Mouse (Mus musculus) embryonic stem cell, embryonic (primary cell): Measurements from ENCODE around the gene Pgpep1.

Source experiments
- CTCF ChIA-PET, 4 experiments: fragments of 300-600 bp in 2 of 4; fragments of 350-600 bp in 2 of 4; sonication (Branson Sonifier 250); formaldehyde crosslinking; loops; one replicate each; lab custom pipeline; 2022; ENCODE audit warnings: inconsistent platforms in 2 of 4; lab: Charles Lee
- POLR2A ChIA-PET, 4 experiments: fragments of 300-600 bp in 2 of 4; fragments of 350-600 bp in 2 of 4; sonication (Branson Sonifier 250); formaldehyde crosslinking; loops; one replicate each; lab custom pipeline; 2022; ENCODE audit warnings: antibody characterized with exemption in 4 of 4, inconsistent platforms in 1 of 4; lab: Charles Lee

Gene Pgpep1

DNA sequence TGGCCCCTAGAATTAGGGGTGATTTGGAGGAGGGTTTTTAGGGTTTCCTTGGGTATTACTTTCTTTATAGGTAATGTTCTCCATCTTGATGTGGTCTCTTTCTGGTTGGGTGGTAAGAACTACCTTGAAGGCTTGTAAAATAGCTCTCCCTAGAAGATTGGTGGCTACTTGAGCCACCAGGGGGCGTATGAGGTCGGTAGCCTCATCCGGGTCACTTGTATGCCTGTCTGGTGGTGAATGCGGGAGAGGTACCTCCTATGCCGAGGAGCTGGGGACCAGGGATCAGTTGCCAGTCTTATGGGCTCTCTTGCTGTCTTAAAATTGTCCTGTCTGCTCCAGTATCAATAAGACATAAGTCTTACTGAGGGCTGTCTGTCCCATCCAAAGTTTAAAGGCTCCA lies 35.1 kb downstream of the Pgpep1 start:
- CTCF ChIA-PET, result interaction anchor here (0.6 to 8.6 kb wide), 32 partner anchors 8 to 607 kb away, joined by 3 to 206 read pairs (median 4); partner anchors contain the start of genes Lsm4 (in 2 of the 4), Ell (in 1 of the 4), Gm3336 (in 1 of the 4) and Klhl26 (in 1 of the 4)
- POLR2A ChIA-PET, result interaction anchor here in 2 of 4 experiments (0.6 to 32.6 kb wide), 14 partner anchors 8 to 73 kb away, joined by 3 to 1017 read pairs (median 6); partner anchors contain the start of genes Lsm4 (in 2 of the 2), Jund (in 1 of the 2), Pgpep1 (in 1 of the 2) and Ssbp4 (in 1 of the 2)

DNA sequence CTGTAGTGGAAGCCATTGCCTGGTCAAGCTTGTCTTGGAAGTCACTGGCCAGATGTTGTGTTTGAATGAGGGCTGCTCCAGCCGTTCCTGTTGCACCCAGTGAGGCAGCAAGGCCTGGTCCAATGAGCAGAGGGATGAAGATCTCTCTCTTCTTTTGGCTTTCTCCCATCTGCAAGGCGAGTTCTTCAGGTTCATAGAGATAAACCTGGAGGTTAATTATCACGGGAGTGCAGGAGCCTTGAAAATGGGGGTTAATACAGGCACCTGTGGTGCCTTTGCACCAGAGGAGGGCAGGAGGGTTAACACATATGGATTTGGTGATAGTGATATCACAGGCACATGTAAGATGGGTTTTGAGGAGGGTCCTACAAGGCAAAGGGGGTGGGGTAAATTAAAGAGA lies 38.0 kb downstream of the Pgpep1 start:
- POLR2A ChIA-PET, result interaction anchor here in 3 of 4 experiments (0.6 to 32.6 kb wide), 10 partner anchors 8 to 146 kb away, joined by 3 to 1017 read pairs (median 16); partner anchors contain the start of genes Jund (in 1 of the 3), Lsm4 (in 1 of the 3), Pgpep1 (in 1 of the 3) and Ssbp4 (in 1 of the 3)

DNA sequence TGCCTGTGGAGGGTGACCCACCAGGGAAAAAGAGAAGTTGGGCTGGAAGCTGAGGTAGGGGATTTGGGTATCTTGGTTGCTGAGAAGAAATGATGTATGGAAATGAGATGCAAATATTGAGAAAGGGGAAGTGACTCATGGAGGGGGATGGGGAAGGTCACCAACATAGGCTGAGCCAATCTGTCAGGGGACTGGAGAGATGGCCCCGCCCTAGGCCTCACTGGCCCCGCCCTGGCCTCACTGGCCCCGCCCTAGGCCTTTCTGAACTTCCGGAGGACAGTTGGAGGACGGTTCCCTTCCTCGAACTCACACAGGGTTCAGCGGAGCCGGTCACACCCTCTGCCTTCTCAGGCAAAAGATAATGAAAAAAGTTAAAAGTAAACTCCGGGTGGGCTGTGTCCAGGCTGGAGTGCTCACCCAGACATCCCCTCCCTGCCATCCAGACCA lies 41.3 kb downstream of the Pgpep1 start:
- ChIA-PET POLR2A (interaction anchor here (0.6 to 7.4 kb wide), 26 partner anchors 9 to 278 kb away, joined by 3 to 65 read pairs (median 5); partner anchors contain the start of genes Rpl18a (in 2 of the 4), Ssbp4 (in 2 of the 4), Arrdc2 (in 1 of the 4) and Gdf15 (in 1 of the 4)), CTCF (interaction anchor here in 3 of 4 experiments (0.5 to 5.7 kb wide), 11 partner anchors 9 to 288 kb away, joined by 3 to 26 read pairs (median 5); no protein-coding TSS in a partner anchor)

More for the DNA sequence above, 38.0 kb downstream of the Pgpep1 start:
- CTCF ChIA-PET, result interaction anchor here in 2 of 4 experiments (1.6 to 2.0 kb wide), 2 partner anchors 7 to 12 kb away, joined by 4 to 6 read pairs; no protein-coding TSS in a partner anchor

DNA sequence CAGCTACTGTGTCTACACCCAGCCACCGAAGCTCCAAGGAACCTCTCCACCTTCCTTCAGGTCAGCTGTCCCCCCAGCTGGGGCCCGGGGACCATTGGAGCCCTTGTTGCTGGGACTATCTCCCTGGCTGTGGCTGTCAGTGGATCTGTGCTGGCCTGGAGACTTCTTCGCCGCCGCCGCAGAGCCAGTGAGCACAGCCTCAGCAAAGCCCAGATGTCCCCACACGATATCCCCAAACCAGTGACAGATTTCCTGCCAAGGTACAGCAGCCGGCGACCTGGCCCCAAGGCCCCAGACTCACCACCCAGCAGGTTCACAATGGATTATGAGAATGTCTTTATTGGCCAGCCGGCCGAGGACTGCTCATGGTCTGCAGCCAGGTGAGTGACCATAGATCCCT lies 42.2 kb downstream of the Pgpep1 start:
- POLR2A ChIA-PET, result interaction anchor here (0.6 to 7.4 kb wide), 31 partner anchors 8 to 480 kb away, joined by 3 to 65 read pairs (median 5); partner anchors contain the start of genes Lsm4 (in 2 of the 4), Pgpep1 (in 2 of the 4), Rpl18a (in 2 of the 4) and Ssbp4 (in 2 of the 4)
- CTCF ChIA-PET, result interaction anchor here in 3 of 4 experiments (0.7 to 5.7 kb wide), 6 partner anchors 8 to 227 kb away, joined by 3 to 26 read pairs (median 6); no protein-coding TSS in a partner anchor

DNA sequence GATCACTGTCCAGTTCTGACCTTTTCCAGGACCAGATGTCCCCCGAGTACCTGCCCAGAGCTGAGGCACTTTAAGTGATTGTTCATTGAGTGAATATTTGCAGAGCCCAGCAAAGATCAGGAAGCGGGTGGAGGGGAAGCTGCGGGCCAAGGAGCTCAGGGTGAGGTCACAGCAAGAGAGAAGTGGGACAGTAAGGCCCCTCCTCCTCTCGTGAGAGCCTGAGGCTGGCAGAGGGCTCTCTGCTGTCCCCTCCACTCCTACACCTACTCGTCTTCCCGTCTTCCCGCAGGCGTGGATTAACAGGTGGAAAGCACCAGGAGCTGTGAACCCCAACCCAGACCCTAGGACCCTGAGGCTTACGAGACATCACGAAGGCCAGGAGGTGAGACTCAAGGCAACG lies 43.5 kb downstream of the Pgpep1 start:
- ChIA-PET POLR2A (interaction anchor here in 3 of 4 experiments (0.5 to 7.4 kb wide), 36 partner anchors 8 to 281 kb away, joined by 3 to 65 read pairs (median 4); partner anchors contain the start of genes Arrdc2 (in 2 of the 3), Jund (in 2 of the 3), Lsm4 (in 2 of the 3) and Pgpep1 (in 2 of the 3)), CTCF (interaction anchor here in 3 of 4 experiments (0.6 to 5.7 kb wide), 11 partner anchors 8 to 771 kb away, joined by 3 to 26 read pairs (median 3); no protein-coding TSS in a partner anchor)

DNA sequence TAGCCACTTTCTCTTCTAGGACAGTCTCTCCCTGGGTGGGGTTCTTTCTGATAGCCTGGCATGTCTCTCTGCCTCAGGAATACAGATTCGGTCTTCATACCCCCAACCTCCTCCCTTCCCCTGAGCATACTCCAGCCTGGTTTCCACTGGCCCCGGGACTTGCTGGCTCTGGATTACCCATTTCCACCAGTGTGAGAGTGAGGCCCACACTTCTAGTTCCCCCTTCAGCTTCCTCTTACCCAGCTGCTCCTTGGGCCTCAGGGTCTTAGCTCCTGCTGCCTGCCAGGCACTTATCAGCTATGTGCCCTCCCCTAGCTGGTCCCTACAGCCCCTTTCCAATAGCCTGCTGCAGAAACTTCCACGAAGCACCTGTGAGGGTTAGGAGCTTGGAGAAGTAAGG lies 44.3 kb downstream of the Pgpep1 start, which contains the start of gene Lrrc25:
Gene Lrrc25, plus strand, starts transcription at position 262 of the 400 bp plus-strand sequence.
- POLR2A ChIA-PET, result interaction anchor here in 3 of 4 experiments (0.6 to 7.4 kb wide), 26 partner anchors 7 to 224 kb away, joined by 3 to 65 read pairs (median 5); partner anchors contain the start of genes Arrdc2 (in 2 of the 3), Lsm4 (in 2 of the 3), Pgpep1 (in 2 of the 3) and Ssbp4 (in 2 of the 3)
- CTCF ChIA-PET, result interaction anchor here in 3 of 4 experiments (0.6 to 5.7 kb wide), 11 partner anchors 9 to 771 kb away, joined by 3 to 26 read pairs (median 3); no protein-coding TSS in a partner anchor

DNA sequence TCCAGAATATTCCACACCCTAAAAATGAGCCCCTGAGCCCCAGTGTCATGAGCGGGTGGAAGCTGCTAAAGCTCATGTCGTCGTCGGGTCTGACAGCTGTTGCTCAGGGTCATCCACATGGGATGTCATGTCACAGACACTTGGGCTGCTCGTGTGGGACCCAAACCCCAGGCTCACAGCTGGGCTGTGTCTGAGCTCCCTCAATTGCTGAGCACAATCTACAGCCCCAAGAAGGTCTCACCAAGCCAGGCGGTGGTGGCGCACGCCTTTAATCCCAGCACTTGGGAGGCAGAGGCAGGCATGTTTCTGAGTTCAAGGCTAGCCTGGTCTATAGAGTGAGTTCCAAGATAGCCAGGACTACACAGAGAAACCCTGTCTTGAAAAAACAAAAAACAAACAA lies 44.9 kb downstream of the Pgpep1 start:
- POLR2A ChIA-PET, result interaction anchor here in 3 of 4 experiments (0.6 to 7.4 kb wide), 15 partner anchors 9 to 84 kb away, joined by 3 to 65 read pairs (median 6); partner anchors contain the start of genes Lsm4 (in 2 of the 3), Gdf15 (in 1 of the 3), Jund (in 1 of the 3) and Pgpep1 (in 1 of the 3)
- CTCF ChIA-PET, result interaction anchor here in 2 of 4 experiments (1.2 to 5.7 kb wide), 4 partner anchors 10 to 138 kb away, joined by 3 to 26 read pairs (median 9); no protein-coding TSS in a partner anchor

DNA sequence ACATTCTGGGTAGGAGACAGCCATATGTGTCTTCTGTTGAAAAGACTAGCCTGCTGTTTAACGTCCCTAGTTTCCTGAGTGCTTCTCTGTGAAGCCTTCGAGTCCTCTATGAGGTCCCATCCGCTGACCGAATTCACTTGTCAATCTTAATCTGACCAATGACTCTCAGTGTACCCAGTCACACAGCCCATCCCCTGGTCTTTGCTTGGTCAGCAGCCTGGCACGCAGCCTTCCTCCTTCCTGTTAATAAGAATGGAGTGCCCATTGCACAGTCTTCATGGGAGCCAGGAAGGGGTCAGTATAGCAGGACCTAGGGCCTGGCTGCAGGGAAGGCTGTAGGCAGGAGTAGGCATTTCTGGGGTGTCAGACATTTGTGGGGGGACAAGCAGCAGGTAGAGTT lies 45.7 kb downstream of the Pgpep1 start:
- ChIA-PET POLR2A (interaction anchor here in 2 of 4 experiments (0.7 to 5.6 kb wide), 13 partner anchors 8 to 84 kb away, joined by 3 to 46 read pairs (median 5); partner anchors contain the start of genes Lsm4 (in 2 of the 2), Gdf15 (in 1 of the 2) and Jund (in 1 of the 2)), CTCF (interaction anchor here in 1 of 4 experiments (3.4 to 5.7 kb wide), 2 partner anchors 11 to 15 kb away, joined by 15 to 26 read pairs; no protein-coding TSS in a partner anchor)

DNA sequence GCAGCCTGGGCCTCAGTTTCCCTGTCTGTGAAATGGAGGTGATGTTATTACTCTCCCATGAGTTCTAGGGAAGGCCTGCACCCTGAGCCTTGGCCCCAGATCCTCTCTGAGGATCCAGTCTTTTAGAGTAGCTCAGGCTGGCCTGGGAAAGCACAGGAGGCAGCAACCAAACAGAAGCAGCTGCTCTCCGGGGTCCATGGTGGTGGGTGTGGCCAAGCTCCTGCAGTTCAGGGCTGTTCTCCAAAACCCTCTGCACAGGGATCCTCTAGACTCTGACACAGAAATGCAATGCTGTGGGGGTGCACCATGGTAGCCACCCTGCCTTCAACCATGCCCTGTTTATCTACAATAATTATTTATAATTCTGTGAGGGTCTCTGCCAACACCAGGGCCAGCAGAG lies 46.4 kb downstream of the Pgpep1 start:
- POLR2A ChIA-PET, result interaction anchor here in 2 of 4 experiments (1.0 to 5.6 kb wide), 11 partner anchors 15 to 85 kb away, joined by 3 to 46 read pairs (median 4); partner anchors contain the start of genes Jund (in 2 of the 2) and Gdf15 (in 1 of the 2)
- CTCF ChIA-PET, result interaction anchor here in 3 of 4 experiments (0.6 to 3.4 kb wide), 4 partner anchors 11 to 149 kb away, joined by 3 to 15 read pairs (median 4); no protein-coding TSS in a partner anchor

DNA sequence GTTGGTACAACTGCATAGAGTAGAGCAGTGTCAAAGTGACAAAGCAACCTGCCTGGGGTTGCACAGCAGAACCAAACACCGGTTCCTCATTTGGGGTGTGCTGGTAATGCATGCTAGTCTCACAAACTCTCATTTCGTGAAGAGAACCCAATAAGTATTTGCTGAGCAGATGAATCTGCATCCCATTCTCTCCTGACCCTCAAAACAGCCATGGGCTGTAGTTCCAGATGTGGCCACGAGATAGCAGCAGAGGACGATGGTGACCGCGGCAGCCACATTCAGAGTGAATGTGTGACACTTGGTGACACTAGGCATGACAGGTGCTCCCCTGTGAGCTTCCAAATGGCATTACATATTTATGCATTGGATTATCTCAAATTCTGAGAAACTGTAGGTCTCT lies 48.3 kb downstream of the Pgpep1 start:
- CTCF ChIA-PET, result interaction anchor here (0.5 to 5.7 kb wide), 58 partner anchors 9 to 1064 kb away, joined by 3 to 51 read pairs (median 3); partner anchors contain the start of genes Lsm4 (in 2 of the 4), Arrdc2 (in 1 of the 4), Ell (in 1 of the 4) and Gm3336 (in 1 of the 4)
- POLR2A ChIA-PET, result interaction anchor here (0.6 to 10.0 kb wide), 38 partner anchors 9 to 619 kb away, joined by 3 to 161 read pairs (median 6); partner anchors contain the start of genes Jund (in 3 of the 4), Arrdc2 (in 2 of the 4), Lsm4 (in 2 of the 4) and Fkbp8 (in 1 of the 4)

DNA sequence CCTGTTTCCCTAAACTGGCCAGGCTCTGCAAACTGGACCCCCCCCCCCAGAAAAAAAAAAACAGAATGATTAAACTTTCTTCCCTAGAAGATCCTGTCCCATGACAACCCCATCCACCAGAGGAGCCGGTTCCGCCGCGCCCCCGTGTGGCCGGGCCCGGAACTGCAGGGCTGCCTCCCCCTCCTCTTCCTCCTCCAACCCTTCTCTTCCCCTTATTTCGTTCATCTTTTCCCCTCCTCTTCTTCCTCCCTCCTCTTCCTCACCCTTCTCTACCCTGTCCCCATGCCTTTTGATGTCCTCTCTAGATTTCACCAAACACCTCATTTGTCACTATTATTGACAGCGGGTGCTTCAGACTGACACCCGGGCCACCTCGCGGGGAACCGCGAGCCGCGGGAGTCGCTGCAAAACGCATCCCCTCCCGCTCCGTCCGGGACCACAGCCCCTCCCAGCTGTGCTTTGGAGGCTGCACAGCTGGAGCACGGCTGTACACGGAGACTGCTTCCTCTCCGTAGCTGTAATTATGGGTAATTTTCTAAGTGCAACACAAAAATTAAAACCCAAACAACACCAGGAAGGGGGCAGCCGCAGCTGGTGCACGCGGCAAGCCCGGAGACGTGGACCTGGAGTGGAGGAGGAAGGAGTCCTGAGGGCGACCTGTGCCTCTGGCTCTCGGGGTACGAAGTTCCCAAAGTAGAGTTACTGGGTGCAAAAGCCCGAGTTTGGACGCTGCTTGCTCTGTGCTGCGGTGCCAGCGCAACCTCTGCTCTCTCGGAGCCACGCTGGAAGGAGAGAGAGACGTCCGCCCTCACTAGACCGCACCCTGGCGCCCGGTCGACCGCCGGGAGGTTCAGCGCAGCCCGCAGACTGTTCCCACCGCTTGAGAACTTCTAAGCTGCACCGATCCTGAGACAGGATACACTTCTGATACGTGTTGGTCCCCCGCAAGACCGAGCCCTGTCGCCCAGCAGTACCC lies 49.1 kb downstream of the Pgpep1 start:
- CTCF ChIA-PET, result interaction anchor here (0.5 to 5.7 kb wide), 63 partner anchors 7 to 1064 kb away, joined by 3 to 51 read pairs (median 4); partner anchors contain the start of genes Gm3336 (in 2 of the 4), Lsm4 (in 2 of the 4), Ell (in 1 of the 4) and Isyna1 (in 1 of the 4)
- POLR2A ChIA-PET, result interaction anchor here (0.6 to 10.0 kb wide), 59 partner anchors 8 to 232 kb away, joined by 3 to 161 read pairs (median 7); partner anchors contain the start of genes Jund (in 3 of the 4), Arrdc2 (in 2 of the 4), Gdf15 (in 2 of the 4) and Lsm4 (in 2 of the 4)

DNA sequence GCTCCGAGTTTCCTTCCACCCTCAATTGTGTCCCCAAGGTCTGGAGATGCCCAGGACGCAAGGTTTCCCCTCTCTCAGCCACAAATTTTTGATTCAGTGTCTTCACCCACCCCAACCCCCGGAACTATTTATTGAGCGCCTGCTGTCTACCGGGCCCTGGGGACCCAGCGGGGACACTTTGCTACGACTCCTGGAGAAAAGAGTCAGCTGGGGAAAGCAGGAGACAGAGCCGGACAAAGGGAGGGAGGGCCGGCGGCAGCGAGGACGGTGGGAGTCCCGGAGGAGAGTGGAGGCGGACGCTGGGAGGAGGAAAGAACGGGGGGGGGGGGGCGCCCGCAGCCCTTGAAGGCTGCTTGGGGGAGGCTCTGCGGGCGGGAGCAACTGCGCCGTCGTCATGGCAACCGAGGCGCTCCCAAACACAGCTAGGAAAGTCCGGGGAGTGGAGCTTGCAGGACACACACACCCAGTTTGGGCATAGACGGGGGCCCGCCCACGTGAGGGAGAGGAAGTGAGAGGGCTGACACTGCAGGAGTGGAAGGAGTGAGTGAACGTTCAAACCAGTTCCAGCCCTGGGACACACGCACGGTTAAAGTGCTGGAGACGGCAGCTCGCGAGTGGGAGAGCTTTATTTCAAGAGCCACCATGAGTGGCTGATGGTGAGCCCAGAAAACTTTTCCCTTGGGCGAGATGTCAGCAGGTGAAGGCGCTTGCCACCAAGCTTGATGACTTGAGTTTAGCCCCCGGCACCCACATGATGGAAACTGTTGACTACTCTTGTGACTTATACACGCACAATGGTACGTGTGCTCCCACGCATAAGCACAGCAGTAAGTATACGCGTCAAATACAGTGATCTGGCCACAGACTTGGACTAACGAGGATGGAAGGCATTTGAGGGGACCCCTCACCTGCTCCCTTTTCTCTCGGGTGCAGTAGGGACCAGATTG lies 50.1 kb downstream of the Pgpep1 start:
- CTCF ChIA-PET, result interaction anchor here (0.6 to 5.7 kb wide), 64 partner anchors 8 to 1598 kb away, joined by 3 to 51 read pairs (median 4); partner anchors contain the start of genes Arrdc2 (in 2 of the 4), Gm3336 (in 2 of the 4), Ell (in 1 of the 4) and Fkbp8 (in 1 of the 4)
- POLR2A ChIA-PET, result interaction anchor here (0.5 to 10.0 kb wide), 139 partner anchors 8 to 1004 kb away, joined by 3 to 161 read pairs (median 5); partner anchors contain the start of genes Arrdc2 (in 3 of the 4), Ell (in 3 of the 4), Fkbp8 (in 3 of the 4) and Jund (in 3 of the 4)

DNA sequence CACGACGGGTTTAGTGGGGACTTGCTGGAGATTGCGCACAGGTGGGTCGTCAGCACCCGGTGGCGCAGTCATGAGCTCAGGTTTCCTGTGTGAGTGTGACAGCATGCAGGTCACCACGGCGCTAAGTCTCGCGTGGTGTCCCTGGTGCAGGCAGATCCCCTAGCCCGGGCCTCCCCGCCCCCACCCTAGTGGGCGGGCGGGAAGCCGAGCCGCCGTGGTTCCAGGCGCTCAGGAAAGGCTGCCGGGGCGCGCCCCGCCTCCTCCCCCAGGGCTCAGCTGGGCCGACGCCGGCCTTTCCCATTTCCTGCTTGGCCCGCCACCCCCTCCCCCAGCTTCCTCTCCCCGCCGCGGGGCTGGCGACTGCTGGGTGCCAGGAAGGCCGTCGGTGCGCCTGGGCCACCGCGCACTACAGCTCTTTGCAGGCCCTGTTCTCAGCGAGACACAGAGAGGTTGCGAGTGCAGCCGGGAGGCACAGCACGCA lies 50.8 kb downstream of the Pgpep1 start:
- ChIA-PET POLR2A (interaction anchor here (0.5 to 10.0 kb wide), 128 partner anchors 8 to 787 kb away, joined by 3 to 161 read pairs (median 5); partner anchors contain the start of genes Arrdc2 (in 3 of the 4), Ell (in 3 of the 4), Fkbp8 (in 3 of the 4) and Jund (in 3 of the 4)), CTCF (interaction anchor here (0.5 to 5.7 kb wide), 63 partner anchors 8 to 489 kb away, joined by 3 to 51 read pairs (median 4); partner anchors contain the start of genes Arrdc2 (in 2 of the 4), Fkbp8 (in 2 of the 4), Gm3336 (in 2 of the 4) and Kxd1 (in 2 of the 4))
